Mouse (Mus musculus) heart, adult 2 months (tissue): ENCODE results near the gene Gpr146. TPM values are rescaled to one million over a fixed set of nuclear protein-coding genes. Genes with fewer than 3 reads are reported as not detected.

Source experiments
- DNase-seq, 2 experiments: peaks; one replicate each; pipeline ENCODE4 v3.0.0; 2021
- H3K27ac ChIP-seq: fragments of 200-600 bp; 2 replicates; pipeline ENCODE4 v1.8.1; 2022
- H3K27me3 ChIP-seq: fragments of 200-500 bp; 2 replicates; pipeline ENCODE4 v1.6.1; 2012; ENCODE audit warnings: mild to moderate bottlenecking, low read length, inconsistent platforms, mixed read lengths; ENCODE audit not compliant: control insufficient read depth, insufficient read depth
- H3K36me3 ChIP-seq: fragments of 200-500 bp; 2 replicates; pipeline ENCODE4 v1.6.1; 2012; ENCODE audit warnings: low read length, inconsistent platforms; ENCODE audit not compliant: control insufficient read depth, insufficient read depth
- H3K4me1 ChIP-seq: fragments of 200-500 bp; 2 replicates; pipeline ENCODE4 v1.6.1; 2011; ENCODE audit warnings: low read length; ENCODE audit not compliant: control insufficient read depth, insufficient read depth
- H3K4me3 ChIP-seq: fragments of 200-600 bp; 2 replicates; pipeline ENCODE4 v1.8.1; 2022
- H3K79me2 ChIP-seq: fragments of 200-500 bp; replicated peaks from 2 replicates; pipeline ENCODE4 v1.6.1; 2012; ENCODE audit warnings: mild to moderate bottlenecking, inconsistent platforms, low read length, moderate library complexity, mixed read lengths; ENCODE audit not compliant: control insufficient read depth, insufficient read depth
- H3K9ac ChIP-seq: fragments of 200-500 bp; 2 replicates; pipeline ENCODE4 v1.6.1; 2012; ENCODE audit warnings: low read depth, mild to moderate bottlenecking, control low read depth, inconsistent platforms, low read length, mixed read lengths
- CTCF ChIP-seq: fragments of 200-600 bp; IDR thresholded peaks from 2 replicates; pipeline ENCODE4 v1.8.1; 2022; ENCODE audit warnings: antibody characterized with exemption, mild to moderate bottlenecking, moderate library complexity
- EP300 ChIP-seq: fragments of 200-500 bp; IDR thresholded peaks from 2 replicates; pipeline ENCODE4 v1.6.1; 2011; ENCODE audit warnings: low read depth, low read length, control low read depth; ENCODE audit not compliant: insufficient read depth
- POLR2A ChIP-seq: fragments of 200-500 bp; IDR thresholded peaks from 2 replicates; pipeline ENCODE4 v1.6.1; 2011; ENCODE audit warnings: mild to moderate bottlenecking, low read depth, low read length, control low read depth; ENCODE audit not compliant: insufficient read depth
- whole genome bisulfite sequencing: fragments of 180-500 bp; shearing (Covaris S2); methylation state at CpG from one replicate; pipeline ENCODE4 v1.1.7; 2018; 5-methylcytosine and 5-hydroxymethylcytosine counted together
- intact Hi-C: fragments of 180-260 bp; cut with DNase I; formaldehyde crosslinking; loops from one replicate; pipeline ENCODE4 v1.15.1; 2025
- long read RNA-seq: library from polyadenylated mRNA; stranded (forward); transcript quantifications from one replicate; pipeline ENCODE4 v2.0.0, GENCODE M21; 2021
- polyA plus RNA-seq: library from polyadenylated mRNA; depleted of rRNA; stranded (reverse); fragments of >200 nt; gene quantifications from 2 replicates; pipeline ENCODE4 v1.2.3, GENCODE M21; 2012; rRNA removed
- total RNA-seq, 2 experiments: library from RNA; stranded (reverse); gene quantifications; 2 replicates each; pipeline ENCODE4 v1.2.3; 2021

Gpr146 gene
- total RNA-seq (10 to 100 TPM; 42.9 to 56.6 TPM), polyA plus RNA-seq (62.4 and 77.0 TPM in 2 replicates)
- long read RNA-seq, full-length matches to known transcripts = 17 of 48 reads
- long read RNA-seq, partial matches to known transcripts = 31 of 48 reads
- long read RNA-seq, other reads (novel, unspliced or antisense) = 0 of 48 reads

DNA sequence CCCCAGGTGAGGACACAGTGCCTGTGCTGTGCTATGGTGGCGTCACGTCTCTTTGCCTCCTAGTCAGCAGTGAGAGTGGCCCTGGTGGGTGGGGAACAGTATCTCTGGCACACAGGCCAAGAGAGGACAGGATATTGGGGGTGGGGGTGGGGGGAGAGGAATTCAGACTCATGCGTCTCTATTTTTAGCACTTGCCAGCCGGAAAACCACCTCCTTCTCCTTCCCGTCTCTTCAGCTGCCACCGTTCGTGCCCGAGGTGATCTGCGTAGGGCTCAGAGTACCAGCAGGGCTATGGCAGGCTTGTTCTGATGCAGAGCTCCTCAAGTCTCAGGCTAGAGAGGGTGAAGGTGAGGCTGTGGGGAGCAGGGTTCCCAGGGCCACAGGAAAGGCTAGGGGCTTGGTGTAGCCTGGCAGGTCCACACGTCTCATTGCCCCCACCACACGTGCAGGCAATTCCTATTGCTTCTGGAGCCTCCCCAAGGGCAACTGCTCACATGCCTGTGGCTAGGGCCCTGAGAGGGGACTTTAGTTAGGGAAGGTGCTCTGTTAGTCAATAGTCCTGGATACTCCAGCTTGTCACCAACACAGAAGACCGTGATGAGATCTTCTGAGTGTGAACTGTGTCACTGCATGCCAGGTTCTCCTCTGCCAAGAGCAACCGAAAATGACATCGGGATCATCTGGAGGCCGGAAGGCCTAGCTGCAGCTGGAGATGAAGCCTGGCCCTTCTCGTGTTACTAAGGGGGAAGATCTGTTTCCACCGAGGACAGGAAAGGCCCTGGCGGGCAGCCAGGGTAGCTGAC, at the start of gene Gpr146:
Gene Gpr146 (plus strand): TSS at position 230 of the 803 bp plus-strand sequence.
- peak; percentile 81 to 85 for DNase-seq
- TF ChIP-seq EP300 (peak; percentile 87; the same call in 1 of the 2 replicates), CTCF (no peak), POLR2A (peak; percentile 67)
- Histone ChIP-seq H3K27ac (peak within 1 kb of the TSS; percentile 98), H3K79me2 (no peaks in the 10 kb centered on the region), H3K4me3 (peak within 1 kb of the TSS; percentile 27), H3K4me1 (peaks cover 36% of the 10 kb centered on the region), H3K27me3 (no peaks in the 10 kb centered on the region), H3K36me3 (no peaks in the 10 kb centered on the region; the same call in 1 of the 2 replicates), H3K9ac (peak within 1 kb of the TSS; percentile 47)
- 7% methylated on average over 18 of the region's 18 CpGs for WGBS
- intact Hi-C loops = no loop called here

DNA sequence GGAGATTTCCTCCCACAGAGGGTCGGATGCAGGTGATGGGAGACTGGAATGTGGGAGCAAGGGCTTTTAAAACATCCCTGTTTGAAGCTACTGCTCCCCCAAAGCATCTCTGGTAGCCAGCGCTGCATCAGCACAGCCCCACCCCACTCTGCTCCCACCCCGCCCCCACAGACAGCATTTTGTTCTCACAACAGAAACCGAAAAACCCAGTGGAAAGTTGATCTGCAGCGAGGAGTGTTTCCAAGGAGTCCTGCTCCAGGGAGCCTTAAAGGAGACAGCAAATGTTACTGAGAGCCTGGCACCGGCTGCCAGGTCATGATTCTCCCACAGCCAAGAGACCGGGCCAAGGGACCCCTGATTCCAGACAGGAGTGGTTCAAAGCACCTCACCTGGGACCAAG, 46.7 kb upstream of the Gpr146 start:
- Histone ChIP-seq H3K27ac (no peak overlapping the region), H3K4me3 (no peak overlapping the region), H3K4me1 (no peaks in the 10 kb centered on the region), H3K27me3 (no peaks in the 10 kb centered on the region), H3K9ac (no peak overlapping the region), H3K36me3 (no peaks in the 10 kb centered on the region), H3K79me2 (no peaks in the 10 kb centered on the region)
- intact Hi-C loops = loop anchor here (1.0 kb wide), 1 partner anchor 175 kb away; no protein-coding TSS in a partner anchor
- no peak for DNase-seq
- TF ChIP-seq CTCF (no peak), EP300 (no peak), POLR2A (no peak)
- WGBS = 66% methylated on average over 7 of the region's 7 CpGs

DNA sequence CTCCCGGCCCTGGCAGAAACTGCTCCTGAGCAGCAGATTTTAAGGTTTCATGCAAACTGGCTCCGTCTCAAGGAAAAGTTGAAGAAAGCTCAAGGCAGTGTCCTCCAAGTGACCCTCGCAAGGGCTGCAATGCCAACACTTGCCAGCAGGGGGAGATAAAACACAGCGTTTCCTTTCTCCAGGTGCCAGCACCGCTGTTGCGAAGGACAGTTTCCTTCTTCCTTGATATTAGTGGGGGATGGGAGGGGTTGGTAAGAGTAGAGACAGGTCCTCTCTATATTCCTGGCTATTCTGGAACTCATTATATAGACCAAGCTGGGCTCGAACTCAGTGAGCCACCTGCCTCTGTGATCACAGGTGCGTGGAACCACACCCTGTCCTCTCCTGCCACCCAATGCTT, 45.8 kb upstream of the Gpr146 start:
- no peak overlapping the region for H3K9ac ChIP-seq
- WGBS = 23% methylated on average over 8 of the region's 8 CpGs
- no peaks in the 10 kb centered on the region for H3K36me3 ChIP-seq
- DNase-seq = peak; percentile 69 to 87
- no peak overlapping the region for H3K27ac ChIP-seq
- TF ChIP-seq CTCF (peak; percentile 97), POLR2A (no peak), EP300 (0 out of 2 replicates have a peak, but pooled peaks have one; percentile 40)
- H3K4me3 ChIP-seq = no peak overlapping the region
- intact Hi-C loops = loop anchor here (1.0 kb wide), 1 partner anchor 174 kb away; no protein-coding TSS in a partner anchor
- no peaks in the 10 kb centered on the region for H3K79me2 ChIP-seq
- H3K4me1 ChIP-seq = no peaks in the 10 kb centered on the region
- no peaks in the 10 kb centered on the region for H3K27me3 ChIP-seq

DNA sequence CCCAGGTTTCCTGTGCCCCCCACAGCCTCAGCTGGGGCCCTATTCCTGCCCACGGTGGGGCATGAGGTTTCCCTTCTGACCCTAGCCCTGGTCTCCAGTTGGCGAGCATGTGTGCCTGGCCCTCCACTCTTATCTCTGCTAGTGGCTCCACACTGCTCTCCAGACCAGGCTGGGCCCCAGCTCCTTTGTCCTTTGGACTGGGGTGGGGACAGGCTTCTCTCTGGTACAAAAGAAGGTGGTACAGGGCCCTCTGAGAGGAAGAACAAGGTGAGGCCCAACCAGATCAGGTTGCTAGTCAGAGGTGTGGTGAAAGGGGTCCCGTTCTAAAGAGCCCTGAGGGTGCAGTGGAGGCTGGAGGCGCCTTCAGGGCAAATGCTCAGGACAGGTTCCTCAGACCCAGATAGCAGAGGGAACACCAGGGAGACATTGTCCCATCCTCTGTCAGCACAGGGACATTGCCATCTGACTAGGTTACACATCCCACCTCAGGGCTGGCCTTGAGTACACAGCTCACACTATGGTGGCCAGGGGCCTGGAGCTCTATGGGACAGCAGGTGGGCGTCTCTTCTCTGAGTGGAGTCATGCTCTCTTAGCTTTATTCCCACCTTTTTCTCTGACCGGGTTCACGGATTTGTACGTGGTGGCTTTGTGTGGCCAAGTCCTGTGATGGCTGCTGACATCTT, 44.8 kb upstream of the Gpr146 start:
- TF ChIP-seq POLR2A (no peak), EP300 (no peak), CTCF (no peak)
- no peaks in the 10 kb centered on the region for H3K36me3 ChIP-seq
- DNase-seq = no peak
- no peaks in the 10 kb centered on the region for H3K79me2 ChIP-seq
- 77% methylated on average over 8 of the region's 8 CpGs for WGBS
- no peak overlapping the region for H3K4me3 ChIP-seq
- intact Hi-C loops = no loop called here
- H3K27ac ChIP-seq = no peak overlapping the region
- no peaks in the 10 kb centered on the region for H3K4me1 ChIP-seq
- no peak overlapping the region for H3K9ac ChIP-seq
- no peaks in the 10 kb centered on the region for H3K27me3 ChIP-seq

DNA sequence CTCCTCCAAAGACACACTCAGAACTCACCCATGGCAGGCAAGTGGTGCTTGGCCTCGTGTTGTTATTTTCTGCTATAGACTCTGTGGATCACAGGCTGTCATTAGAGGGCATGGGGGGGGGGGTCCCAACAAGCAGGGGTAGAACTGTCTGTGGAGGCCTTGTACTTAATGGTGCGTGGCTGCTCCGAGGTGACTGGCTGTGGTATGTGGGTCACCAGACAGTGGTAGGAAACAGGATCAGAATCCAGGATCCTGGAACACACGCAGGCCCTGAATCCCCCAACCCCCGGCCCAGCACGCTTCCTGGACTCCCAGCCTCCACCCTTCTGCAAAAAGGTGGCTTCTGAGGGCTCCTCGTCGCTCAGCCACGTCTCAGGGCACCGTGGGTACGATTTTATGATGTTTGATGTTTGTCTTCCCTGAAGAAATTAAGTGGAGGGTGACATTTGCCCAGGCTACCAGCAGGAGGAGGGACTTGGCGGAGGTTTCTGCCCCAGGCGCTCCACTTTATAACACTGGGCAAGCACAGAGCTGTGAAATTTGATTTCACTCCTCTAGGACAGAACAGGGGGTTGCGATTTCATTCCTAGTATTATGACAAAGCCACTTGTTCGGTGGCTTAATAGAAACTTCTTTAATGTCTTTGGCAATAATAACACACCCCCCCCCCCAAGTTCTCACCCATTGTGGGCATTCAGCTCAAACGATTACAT, 44.0 kb upstream of the Gpr146 start:
- Histone ChIP-seq H3K4me3 (no peak overlapping the region), H3K79me2 (no peaks in the 10 kb centered on the region), H3K27ac (no peak overlapping the region), H3K36me3 (no peaks in the 10 kb centered on the region), H3K27me3 (no peaks in the 10 kb centered on the region), H3K4me1 (no peaks in the 10 kb centered on the region), H3K9ac (no peak overlapping the region)
- no peak for DNase-seq
- WGBS = 85% methylated on average over 16 of the region's 16 CpGs
- TF ChIP-seq POLR2A (no peak), EP300 (no peak), CTCF (0 out of 2 replicates have a peak, but pooled peaks have one; percentile 7)
- intact Hi-C loops = no loop called here
